Mouse (Mus musculus) forebrain, embryonic 14.5 days (tissue): ENCODE data around the gene Klk4. TPM values are rescaled to one million over a fixed set of nuclear protein-coding genes. Genes with fewer than 3 reads are reported as not detected.
A peak's percentile ranks its signal among the peaks of the same experiment; 100 is the strongest.

Experiments used
- ATAC-seq: fragments of 200-750 bp; cut with Nextera tagmentation; 2 replicates; pipeline ENCODE4 v1.8.0; 2017; ENCODE audit warnings: mild to moderate bottlenecking, moderate library complexity
- DNase-seq: peaks from one replicate; pipeline ENCODE4 v3.0.0-alpha.2; 2015; ENCODE audit warnings: low spot score
- H3K27ac ChIP-seq: fragments of 300-500 bp; sonication (generic); 2 replicates; pipeline ENCODE4 v1.5.1; 2014; ENCODE audit warnings: low read depth, mild to moderate bottlenecking, control low read depth, low read length, moderate library complexity
- H3K27me3 ChIP-seq: fragments of 300-500 bp; sonication (generic); replicated peaks from 2 replicates; pipeline ENCODE4 v1.6.1; 2014; ENCODE audit warnings: low read length, control low read depth, mixed read lengths; ENCODE audit not compliant: control insufficient read depth, insufficient read depth
- H3K36me3 ChIP-seq: fragments of 300-500 bp; sonication (generic); 2 replicates; pipeline ENCODE4 v1.6.1; 2014; ENCODE audit warnings: low read length, control low read depth; ENCODE audit not compliant: control insufficient read depth, insufficient read depth
- H3K4me1 ChIP-seq: fragments of 300-500 bp; sonication (generic); 2 replicates; pipeline ENCODE4 v1.6.1; 2014; ENCODE audit warnings: antibody characterized with exemption, low read length, control low read depth; ENCODE audit not compliant: control insufficient read depth, insufficient read depth
- H3K4me2 ChIP-seq: fragments of 300-500 bp; sonication (generic); 2 replicates; pipeline ENCODE4 v1.6.1; 2014; ENCODE audit warnings: mild to moderate bottlenecking, control low read depth, low read length
- H3K4me3 ChIP-seq: fragments of 300-500 bp; sonication (generic); 2 replicates; pipeline ENCODE4 v1.5.1; 2014; ENCODE audit warnings: low read depth, low read length, control low read depth
- H3K9ac ChIP-seq: fragments of 300-500 bp; sonication (generic); 2 replicates; pipeline ENCODE4 v1.6.1; 2014; ENCODE audit warnings: mild to moderate bottlenecking, low read length, control low read depth, moderate library complexity
- H3K9me3 ChIP-seq: fragments of 300-500 bp; sonication (generic); replicated peaks from 2 replicates; pipeline ENCODE4 v1.6.1; 2016; ENCODE audit warnings: low read length, control low read depth, mixed read lengths; ENCODE audit not compliant: control insufficient read depth
- WGBS: fragments of 180-500 bp; shearing (Covaris S2); extraction: QIAGEN DNeasy Blood & Tissue Kit; methylation state at CpG from one replicate; pipeline ENCODE4 v1.1.7; 2014; 5-methylcytosine and 5-hydroxymethylcytosine counted together
- polyA plus RNA-seq: library from polyadenylated mRNA; unstranded; fragments of >200 nt; fragmentation: Nextera tagmentation; extraction: Ambion mirVana; gene quantifications from 2 replicates; pipeline ENCODE4 v1.2.1, GENCODE M21; 2014

Klk4 gene
- polyA plus RNA-seq, 1 experiment from 2014 or later = 0.86 TPM

- no peak for ATAC-seq
- H3K27me3 ChIP-seq = no peaks in the 10 kb centered on the region
- H3K27ac ChIP-seq = no peak overlapping the region
- no peaks in the 10 kb centered on the region for H3K9me3 ChIP-seq
- H3K4me2 ChIP-seq = no peak overlapping the region
- DNase-seq = no peak
- H3K4me3 ChIP-seq = no peak overlapping the region
- no peak overlapping the region for H3K9ac ChIP-seq
- H3K4me1 ChIP-seq = no peaks in the 10 kb centered on the region
- H3K36me3 ChIP-seq = no peaks in the 10 kb centered on the region
- WGBS = 67% methylated on average over 3 of the region's 3 CpGs
Observed at GRCm38 (mm10) chr7:43891788-43892187, 10.8 kb downstream of the Klk4 start.

- DNase-seq = peak; percentile 93
- Histone ChIP-seq H3K4me3 (no peak overlapping the region), H3K9ac (no peak overlapping the region), H3K9me3 (no peaks in the 10 kb centered on the region), H3K4me1 (no peaks in the 10 kb centered on the region), H3K27ac (no peak overlapping the region), H3K27me3 (no peaks in the 10 kb centered on the region), H3K4me2 (no peak overlapping the region), H3K36me3 (no peaks in the 10 kb centered on the region)
- 13% methylated on average over 1 of the region's 1 CpGs for WGBS
- ATAC-seq = peak; percentile 90
Observed at GRCm38 (mm10) chr7:43894836-43895235, 13.9 kb downstream of the Klk4 start.

- WGBS = 76% methylated on average over 9 of the region's 9 CpGs
- Histone ChIP-seq H3K4me2 (no peak overlapping the region), H3K4me3 (no peak overlapping the region), H3K36me3 (no peaks in the 10 kb centered on the region), H3K4me1 (no peaks in the 10 kb centered on the region), H3K9me3 (no peaks in the 10 kb centered on the region), H3K27ac (no peak overlapping the region), H3K27me3 (no peaks in the 10 kb centered on the region), H3K9ac (no peak overlapping the region)
- DNase-seq = no peak
- no peak for ATAC-seq
Observed at GRCm38 (mm10) chr7:43914821-43915220, 33.9 kb downstream of the Klk4 start.

GRCm38 (mm10) chr7:43918426-43918825 lies 37.5 kb downstream of the Klk4 start:
- WGBS = 90% methylated on average over 13 of the region's 13 CpGs
- H3K4me1 ChIP-seq = no peaks in the 10 kb centered on the region
- no peak overlapping the region for H3K4me2 ChIP-seq
- DNase-seq = no peak
- H3K9me3 ChIP-seq = no peaks in the 10 kb centered on the region
- H3K9ac ChIP-seq = no peak overlapping the region
- no peak overlapping the region for H3K4me3 ChIP-seq
- no peaks in the 10 kb centered on the region for H3K27me3 ChIP-seq
- no peak overlapping the region for H3K27ac ChIP-seq
- ATAC-seq = no peak
- no peaks in the 10 kb centered on the region for H3K36me3 ChIP-seq

DNA sequence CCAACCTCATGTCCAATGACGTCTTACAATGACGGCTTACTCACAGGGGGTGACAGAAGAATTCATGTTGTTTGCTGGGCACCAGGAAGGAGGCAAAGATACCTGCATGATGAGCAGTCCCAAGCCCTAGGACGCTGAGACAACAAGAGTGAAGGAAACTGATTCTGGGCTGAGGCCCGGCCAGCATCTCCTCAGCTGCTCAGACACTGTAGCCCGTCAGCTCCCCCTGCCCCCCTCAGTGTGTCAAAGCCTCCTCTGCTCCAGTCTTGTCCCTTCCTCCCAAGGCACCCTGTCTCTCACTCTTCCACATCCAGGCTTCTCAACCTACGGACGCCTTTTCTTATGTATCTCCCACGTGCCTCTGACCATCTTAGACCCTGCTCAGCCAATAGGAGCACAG lies 37.9 kb downstream of the Klk4 start:
- WGBS = 82% methylated on average over 8 of the region's 8 CpGs
- ATAC-seq = no peak
- no peaks in the 10 kb centered on the region for H3K9me3 ChIP-seq
- H3K36me3 ChIP-seq = no peaks in the 10 kb centered on the region
- H3K4me2 ChIP-seq = no peak overlapping the region
- H3K9ac ChIP-seq = no peak overlapping the region
- H3K27ac ChIP-seq = no peak overlapping the region
- DNase-seq = no peak
- no peak overlapping the region for H3K4me3 ChIP-seq
- no peaks in the 10 kb centered on the region for H3K4me1 ChIP-seq
- no peaks in the 10 kb centered on the region for H3K27me3 ChIP-seq

DNA sequence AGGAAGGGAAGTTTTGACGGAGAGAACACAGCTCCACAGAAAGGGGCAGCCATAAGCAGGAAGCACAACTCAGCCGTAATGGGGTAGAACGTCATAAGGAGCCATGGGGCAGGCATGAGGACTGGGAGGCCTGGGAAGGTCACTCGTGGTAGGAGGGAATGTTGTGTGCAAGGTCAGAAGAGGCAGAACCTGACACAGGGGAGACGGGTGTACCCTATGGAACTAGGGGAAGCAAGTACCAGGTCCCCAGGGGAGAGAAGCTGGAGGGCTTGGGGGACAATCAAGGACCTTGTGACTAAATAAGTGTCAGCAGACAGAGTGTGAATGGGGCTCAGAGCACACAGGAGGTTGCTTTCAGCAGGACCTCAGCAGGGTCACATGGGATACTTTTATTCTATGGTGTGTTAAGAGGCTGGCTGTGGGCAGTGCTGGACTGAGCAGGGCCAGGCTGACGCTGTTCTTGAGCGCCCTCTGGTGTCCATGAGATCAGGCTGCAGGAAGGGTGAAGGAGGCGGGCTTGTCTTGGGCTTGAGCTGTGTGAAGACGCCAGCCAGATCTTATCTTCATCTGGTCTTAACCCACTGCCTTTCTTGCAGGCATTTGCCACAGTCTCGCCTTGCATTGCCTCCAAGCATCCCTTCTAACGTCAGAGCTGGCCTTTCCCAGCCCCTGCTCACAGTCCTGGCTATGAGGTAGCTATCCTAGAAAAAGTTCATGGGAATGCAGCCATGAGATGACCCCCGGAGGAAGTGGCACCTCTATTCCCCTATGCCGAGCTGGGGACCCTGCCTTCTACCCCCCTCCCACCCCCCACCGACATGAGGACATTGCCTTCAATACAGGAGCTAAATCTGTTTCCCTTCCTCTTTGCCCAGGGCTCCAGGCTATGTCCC lies 38.8 kb downstream of the Klk4 start:
- WGBS = 31% methylated on average over 14 of the region's 14 CpGs
- ATAC-seq (peak; percentile 86), DNase-seq (peak; percentile 75)
- no peak overlapping the region for H3K4me3 ChIP-seq
- H3K36me3 ChIP-seq = no peaks in the 10 kb centered on the region
- H3K9me3 ChIP-seq = no peaks in the 10 kb centered on the region
- no peaks in the 10 kb centered on the region for H3K27me3 ChIP-seq
- H3K27ac ChIP-seq = no peak overlapping the region
- H3K4me2 ChIP-seq = no peak overlapping the region
- no peak overlapping the region for H3K9ac ChIP-seq
- H3K4me1 ChIP-seq = no peaks in the 10 kb centered on the region

DNA sequence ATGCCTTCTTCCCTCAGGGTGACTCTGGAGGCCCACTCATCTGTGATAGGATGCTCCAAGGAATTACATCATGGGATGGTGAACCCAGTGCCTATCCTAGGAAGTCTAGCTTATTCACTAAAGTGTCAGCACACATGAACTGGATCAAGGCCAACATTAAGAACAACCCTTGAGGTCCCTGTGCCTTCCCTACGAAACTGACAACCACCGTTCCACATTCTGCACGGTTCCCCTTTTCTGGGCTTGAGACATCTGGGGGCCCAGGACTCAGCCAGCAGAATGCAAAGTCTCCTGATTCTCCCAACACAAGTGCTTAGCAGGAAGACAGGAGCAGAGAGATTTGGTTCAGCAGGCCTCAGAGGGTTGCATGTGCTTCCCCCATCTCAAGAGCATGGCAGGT lies 39.6 kb downstream of the Klk4 start:
- H3K4me1 ChIP-seq = no peaks in the 10 kb centered on the region
- H3K4me2 ChIP-seq = no peak overlapping the region
- H3K27ac ChIP-seq = no peak overlapping the region
- H3K4me3 ChIP-seq = no peak overlapping the region
- no peak overlapping the region for H3K9ac ChIP-seq
- ATAC-seq (no peak), DNase-seq (peak; percentile 1)
- H3K27me3 ChIP-seq = no peaks in the 10 kb centered on the region
- no peaks in the 10 kb centered on the region for H3K9me3 ChIP-seq
- WGBS = 90% methylated on average over 3 of the region's 3 CpGs
- H3K36me3 ChIP-seq = no peaks in the 10 kb centered on the region

DNA sequence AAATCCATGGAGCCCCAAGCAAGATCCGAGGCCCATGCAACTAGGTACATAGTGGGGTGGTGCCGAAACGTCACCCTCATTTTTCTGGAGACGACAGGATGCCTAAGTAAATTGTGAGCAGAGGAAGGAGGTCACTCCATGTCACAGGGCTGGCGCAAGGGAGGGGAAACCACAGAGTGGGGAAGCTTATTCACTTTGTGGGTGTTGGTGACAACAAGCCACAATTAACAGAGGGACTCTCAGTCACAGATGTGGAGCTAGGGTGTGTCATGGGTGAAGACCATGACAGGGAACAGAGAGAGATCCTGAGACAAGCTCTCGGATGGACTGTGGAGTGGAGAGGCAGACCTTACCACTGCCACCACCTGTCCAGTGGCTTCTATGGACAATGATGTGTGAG lies 40.1 kb downstream of the Klk4 start:
- Histone ChIP-seq H3K36me3 (no peaks in the 10 kb centered on the region), H3K27me3 (no peaks in the 10 kb centered on the region), H3K4me2 (no peak overlapping the region), H3K4me1 (no peaks in the 10 kb centered on the region), H3K27ac (no peak overlapping the region), H3K9me3 (no peaks in the 10 kb centered on the region), H3K9ac (no peak overlapping the region), H3K4me3 (no peak overlapping the region)
- WGBS = 86% methylated on average over 6 of the region's 6 CpGs
- DNase-seq (no peak), ATAC-seq (no peak)

DNA sequence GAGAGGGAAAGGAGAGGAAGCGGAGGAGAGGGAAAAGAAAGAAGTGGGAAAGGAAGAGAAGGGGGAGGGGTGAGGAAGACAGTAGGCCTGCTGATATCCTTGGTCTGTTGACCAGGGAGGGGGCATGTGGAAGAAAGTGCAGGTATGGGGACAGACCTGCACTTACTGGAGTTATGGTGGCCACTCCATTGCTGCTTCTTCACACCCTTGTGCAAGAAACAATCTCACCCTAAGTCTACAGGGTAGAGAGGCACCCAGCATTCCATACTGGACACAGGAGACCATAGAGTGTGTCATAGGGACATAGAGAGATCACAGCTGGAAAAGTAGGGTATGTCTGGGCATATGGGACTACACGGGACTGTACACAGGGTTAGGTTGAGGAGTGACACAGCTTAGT lies 41.0 kb downstream of the Klk4 start:
- Histone ChIP-seq H3K4me1 (no peaks in the 10 kb centered on the region), H3K27me3 (no peaks in the 10 kb centered on the region), H3K27ac (no peak overlapping the region), H3K36me3 (no peaks in the 10 kb centered on the region), H3K9me3 (no peaks in the 10 kb centered on the region), H3K9ac (no peak overlapping the region), H3K4me3 (no peak overlapping the region), H3K4me2 (no peak overlapping the region)
- DNase-seq = no peak
- WGBS = 91% methylated on average over 2 of the region's 2 CpGs
- ATAC-seq = no peak
